Mouse (Mus musculus) neural tube, embryonic 10.5 days (tissue): ENCODE measurements around the gene St8sia1.

Experiments used
- DNase-seq: peaks from one replicate; pipeline ENCODE4 v3.0.0-alpha.2; 2017; ENCODE audit warnings: low spot score; ENCODE audit errors: extremely low spot score

The St8sia1 gene

DNA sequence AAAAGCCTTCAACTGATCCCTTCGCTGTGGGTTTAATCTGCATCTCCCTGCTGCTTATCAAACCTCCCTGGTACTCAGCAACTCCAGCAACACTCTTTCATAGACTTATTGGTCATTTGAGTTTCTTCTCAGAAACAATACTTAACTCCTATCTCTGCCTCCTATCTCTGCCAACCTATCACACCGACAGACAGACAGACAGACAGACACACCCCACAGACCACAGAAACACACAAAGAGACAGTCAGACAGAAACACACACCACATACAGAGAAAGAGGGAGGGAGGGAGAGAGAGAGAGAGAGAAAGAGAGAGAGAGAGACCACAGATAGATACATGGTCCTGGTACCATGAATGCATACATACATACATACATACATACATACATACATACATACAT, 18.8 kb downstream of the St8sia1 start:
- DNase-seq: no peak

GRCm38 (mm10) chr6:142944470-142944869, 19.8 kb downstream of the St8sia1 start:
- no peak for DNase-seq

DNA sequence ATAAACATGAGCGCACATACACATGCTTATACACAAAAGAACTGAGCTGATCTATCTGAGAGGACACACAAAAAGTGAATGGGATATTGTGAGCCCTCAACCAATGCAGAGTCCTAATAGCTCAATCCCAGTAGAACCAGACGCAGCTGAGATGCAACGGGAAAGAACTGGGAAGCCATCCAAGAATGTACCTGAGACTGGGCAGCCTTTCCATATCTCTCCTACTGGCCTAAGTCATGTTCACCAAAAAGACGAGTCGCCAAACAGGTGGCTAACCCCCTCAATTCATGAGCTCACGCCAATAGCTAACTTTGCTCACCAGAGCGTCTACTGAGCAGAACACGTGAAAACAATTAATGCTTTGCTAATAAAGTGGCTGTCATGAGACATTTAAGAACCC, 20.8 kb downstream of the St8sia1 start:
- no peak for DNase-seq

DNA sequence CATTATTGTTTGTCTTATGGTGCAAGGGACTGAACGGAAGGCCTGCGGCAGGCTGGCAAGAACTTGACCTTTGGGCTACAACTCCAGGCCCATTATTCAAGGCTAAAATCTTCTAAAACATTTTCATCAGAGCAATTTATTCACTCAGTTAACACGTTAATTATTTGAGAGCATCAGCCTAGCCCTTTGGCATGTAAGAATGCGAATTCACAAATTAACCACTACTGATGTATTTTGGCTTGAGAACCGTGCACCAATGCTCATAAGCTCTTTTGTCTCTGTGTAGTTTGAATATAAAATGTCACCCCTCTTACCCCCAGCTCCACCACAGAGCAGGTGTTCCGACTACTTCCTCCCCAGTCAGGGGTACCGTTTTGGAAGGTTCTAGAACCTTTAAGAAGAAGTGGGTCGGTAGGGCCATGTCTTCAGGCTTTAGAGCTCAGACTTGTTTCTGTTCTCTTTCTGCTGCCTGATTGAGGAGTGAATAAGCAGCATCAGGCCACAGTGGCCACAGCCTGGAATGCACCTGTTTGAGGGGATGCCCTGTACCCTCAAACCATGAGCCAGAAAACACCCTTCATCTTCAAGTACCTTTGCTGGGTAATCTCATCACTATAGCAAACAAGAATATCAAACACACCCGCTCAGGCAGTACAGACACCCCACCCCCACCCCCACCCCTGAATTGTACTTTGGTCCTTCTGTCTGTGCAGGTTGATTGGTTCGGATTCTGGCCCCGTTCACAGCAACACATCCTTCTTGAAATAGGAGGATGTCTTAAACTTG, 22.5 kb downstream of the St8sia1 start:
- no peak for DNase-seq

DNA sequence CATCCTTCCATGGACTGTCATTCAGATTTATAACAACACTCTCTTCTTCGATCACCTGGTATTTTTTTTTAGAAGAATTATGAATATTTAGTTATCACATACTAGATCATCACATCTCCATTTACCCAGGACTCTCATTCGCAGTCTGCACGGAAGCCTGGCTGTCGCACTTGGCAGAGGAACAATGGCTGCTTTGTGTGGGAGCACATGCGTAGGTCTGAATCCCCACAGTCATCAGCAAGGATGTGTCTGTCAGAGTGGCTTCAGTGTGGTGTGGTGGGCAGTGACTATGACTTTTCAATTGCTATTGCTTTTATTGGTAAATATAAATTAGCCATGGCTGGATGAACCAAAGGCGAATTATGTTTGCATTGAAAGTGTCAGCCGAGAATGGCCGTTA, 23.2 kb downstream of the St8sia1 start:
- no peak for DNase-seq

GRCm38 (mm10) chr6:142938549-142939345, 25.5 kb downstream of the St8sia1 start:
- no peak for DNase-seq

GRCm38 (mm10) chr6:142938074-142938473, 26.2 kb downstream of the St8sia1 start:
- no peak for DNase-seq

DNA sequence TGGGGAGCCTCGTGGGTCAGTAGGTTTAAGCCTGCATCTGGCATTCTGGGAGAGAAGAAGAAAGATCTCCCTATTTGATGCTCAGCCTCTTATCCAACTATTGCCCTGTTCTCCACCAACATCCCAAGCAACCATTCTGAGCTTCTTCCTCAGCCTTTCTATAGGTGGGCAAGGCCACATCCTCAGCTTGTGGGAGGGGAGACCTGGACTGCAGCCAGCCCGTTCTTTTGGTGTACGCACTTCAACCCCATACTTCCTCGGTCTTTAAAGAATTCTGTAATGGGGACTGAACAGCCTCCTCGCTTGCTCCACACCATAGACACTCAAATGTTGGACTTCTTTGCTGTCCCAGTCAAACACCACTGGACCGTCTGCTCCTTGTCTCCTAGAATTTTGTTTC, 31.7 kb downstream of the St8sia1 start:
- DNase-seq: no peak

- DNase-seq: no peak
Observed at GRCm38 (mm10) chr6:142932144-142932543, 32.1 kb downstream of the St8sia1 start.

- DNase-seq: no peak
Observed at GRCm38 (mm10) chr6:142928551-142929309, 35.5 kb downstream of the St8sia1 start.

DNA sequence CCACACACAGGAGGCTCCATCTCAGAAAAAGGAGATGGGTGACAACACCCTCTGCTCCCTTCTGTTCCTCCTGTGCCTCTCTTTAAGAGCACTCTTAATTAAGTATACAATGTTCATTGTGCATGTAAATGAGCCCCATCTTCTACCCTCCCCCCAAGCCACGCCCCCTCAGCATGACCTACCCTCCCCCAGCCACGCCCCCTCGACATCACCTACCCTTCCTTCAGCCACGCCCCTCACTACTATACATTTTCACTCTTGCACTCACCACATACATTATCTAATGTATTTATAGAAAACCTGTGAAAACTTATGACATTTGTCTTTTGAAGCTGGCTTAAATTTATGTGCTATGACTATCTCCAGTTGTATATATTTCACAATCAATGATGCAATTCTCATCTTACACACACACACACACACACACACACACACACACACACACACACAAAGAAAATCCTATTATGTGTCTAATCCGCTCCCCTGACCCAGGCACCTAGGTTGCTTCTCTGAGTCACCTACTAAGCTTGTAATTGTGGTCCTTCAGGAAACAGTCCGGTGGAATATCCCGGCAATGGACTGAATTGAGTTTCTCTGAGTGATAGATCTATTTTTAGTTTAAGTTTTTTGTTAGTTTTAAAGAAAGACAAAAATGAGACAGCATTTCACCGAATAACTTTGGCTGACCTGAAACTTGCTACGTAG, 37.2 kb downstream of the St8sia1 start:
- no peak for DNase-seq

GRCm38 (mm10) chr6:142925921-142926320, 38.3 kb downstream of the St8sia1 start:
- DNase-seq: no peak

DNA sequence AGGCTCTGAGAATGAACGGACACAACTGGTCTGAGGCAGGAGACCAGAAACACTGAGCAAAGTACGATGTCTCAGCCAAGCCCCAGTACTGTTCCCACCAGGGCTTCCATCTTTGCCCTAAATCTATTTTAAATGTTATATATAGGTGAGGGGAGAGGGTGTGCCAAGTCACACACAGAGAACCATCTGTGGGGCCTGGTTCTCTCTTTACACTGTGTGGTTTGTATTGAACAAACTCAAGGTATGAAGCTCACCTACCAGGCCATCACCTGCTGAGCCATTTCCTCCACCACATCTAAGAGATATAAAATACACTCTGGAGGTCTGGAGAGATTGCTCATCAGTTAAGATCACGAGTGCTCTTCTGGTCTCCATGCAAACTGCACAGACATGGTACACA, 38.9 kb downstream of the St8sia1 start:
- DNase-seq: no peak

DNA sequence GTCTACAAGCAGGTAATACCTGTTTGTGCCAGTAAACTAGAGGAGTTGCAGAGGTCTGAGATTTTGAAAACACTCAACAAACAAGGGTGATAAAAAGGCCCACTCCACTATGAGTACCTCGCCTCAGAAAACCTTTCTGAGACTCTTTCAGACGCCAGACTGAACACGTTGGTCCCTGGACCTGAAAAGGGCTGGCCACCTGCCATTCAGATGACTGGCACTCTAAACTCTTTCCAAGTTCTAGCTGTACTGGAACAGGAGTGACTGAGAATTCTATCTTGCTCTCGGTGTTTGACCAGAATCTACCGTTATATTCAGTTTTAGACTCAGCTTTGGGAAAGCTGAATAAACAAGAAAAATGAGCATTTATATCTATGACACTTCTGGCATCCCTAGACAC, 43.4 kb downstream of the St8sia1 start:
- no peak for DNase-seq

DNA sequence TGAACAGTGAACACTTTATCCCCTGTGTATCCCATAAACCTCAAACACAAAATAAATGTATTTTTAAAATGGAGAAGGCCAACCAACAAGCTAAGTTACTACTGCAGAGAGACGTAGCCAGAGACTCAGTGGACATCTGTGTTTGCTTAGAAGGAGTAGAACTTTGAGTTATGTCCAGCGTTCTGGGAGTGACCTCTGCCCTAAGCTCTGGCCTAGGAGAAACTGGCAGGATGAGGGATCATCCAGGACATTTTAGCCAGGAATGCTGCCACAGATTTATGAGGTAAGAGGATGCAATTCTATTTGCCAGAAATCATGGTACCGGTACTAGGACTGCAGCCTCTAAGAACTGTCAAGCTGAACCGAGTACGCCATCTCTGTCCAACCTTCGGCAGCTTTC, 45.6 kb downstream of the St8sia1 start:
- no peak for DNase-seq

GRCm38 (mm10) chr6:142917471-142917901, 46.8 kb downstream of the St8sia1 start:
- no peak for DNase-seq

DNA sequence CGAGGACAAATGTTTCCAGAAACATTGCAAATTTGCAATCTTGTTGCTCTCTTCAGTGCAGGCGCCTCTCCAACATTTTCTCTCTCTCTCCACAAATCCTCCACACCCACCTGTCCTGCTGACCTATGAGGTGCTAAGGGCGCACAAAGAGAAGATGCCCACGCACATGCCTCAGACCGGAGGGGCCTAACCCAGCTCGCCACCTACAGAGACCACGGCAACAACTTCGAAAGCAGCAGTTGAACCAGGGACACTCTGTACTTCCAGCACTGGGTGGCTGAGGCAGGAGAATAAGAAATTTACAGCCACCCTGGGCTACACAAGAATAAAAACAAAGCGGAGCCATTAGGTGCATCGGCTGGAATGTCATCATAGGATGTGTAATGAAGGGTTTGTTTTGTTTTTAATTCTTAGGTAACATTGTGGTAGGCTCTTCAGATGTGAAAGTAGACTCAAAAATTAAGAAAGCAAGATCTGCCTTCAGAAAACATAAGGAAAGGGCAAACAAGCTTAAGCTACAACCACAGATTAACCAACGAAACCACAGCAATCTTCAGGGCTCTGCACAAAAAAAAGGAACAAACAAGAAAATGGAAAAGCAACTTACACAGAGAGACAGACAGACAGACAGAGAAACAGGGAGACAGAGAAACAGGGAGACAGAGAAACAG, 47.8 kb downstream of the St8sia1 start:
- no peak for DNase-seq

GRCm38 (mm10) chr6:142915464-142915863, 48.8 kb downstream of the St8sia1 start:
- no peak for DNase-seq

GRCm38 (mm10) chr6:142914676-142915075, 49.6 kb downstream of the St8sia1 start:
- DNase-seq: no peak

DNA sequence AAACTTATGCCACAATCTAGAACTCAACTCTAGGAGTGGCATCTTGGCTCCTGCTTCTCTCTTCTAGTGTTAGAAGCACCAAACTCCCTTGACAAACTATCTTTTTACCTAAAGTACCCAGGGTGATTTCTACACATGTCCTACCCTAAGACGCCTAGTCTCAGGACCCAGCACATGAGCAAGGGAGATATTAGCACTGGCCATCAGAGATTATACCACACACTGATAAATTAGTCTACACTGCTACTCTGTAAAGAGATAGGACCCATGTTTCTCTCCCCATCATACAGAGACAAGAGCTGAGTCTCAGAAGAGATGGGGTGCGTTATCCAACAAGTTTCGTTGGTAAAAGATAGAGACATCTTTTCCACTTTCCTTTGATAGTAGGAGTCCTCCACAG, 53.0 kb downstream of the St8sia1 start:
- DNase-seq: no peak

DNA sequence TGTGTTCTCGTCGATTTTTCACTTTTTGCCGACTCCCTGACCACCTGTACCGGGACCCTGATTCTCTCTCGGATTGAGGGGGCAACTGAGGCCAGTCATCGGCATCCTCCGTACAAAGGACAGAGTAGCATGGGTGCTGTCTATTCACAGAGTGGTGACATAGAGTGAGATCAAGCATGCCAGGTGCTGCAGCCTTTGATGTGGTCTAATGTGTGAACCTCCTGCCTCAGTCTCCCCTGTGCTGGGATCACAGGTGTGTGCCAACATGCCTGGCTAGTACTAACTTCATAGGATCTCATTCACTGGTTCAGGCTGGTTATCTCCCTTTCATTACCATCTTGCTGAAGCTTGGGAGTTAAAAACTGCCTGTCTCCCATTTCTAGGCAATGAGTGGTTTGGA, 53.5 kb downstream of the St8sia1 start:
- DNase-seq: no peak
